Mouse (Mus musculus) lung, postnatal 4 days (tissue): ENCODE data around the gene Syngap1.
"Not testable (repeated sequence)": the region's sequence is repeated elsewhere in the genome, so short reads cannot be mapped to it uniquely, and the experiment has no call there.

Experiments used
- DNase-seq, 2 experiments: peaks; one replicate each; pipeline ENCODE4 v3.0.0; 2021

The Syngap1 gene

DNA sequence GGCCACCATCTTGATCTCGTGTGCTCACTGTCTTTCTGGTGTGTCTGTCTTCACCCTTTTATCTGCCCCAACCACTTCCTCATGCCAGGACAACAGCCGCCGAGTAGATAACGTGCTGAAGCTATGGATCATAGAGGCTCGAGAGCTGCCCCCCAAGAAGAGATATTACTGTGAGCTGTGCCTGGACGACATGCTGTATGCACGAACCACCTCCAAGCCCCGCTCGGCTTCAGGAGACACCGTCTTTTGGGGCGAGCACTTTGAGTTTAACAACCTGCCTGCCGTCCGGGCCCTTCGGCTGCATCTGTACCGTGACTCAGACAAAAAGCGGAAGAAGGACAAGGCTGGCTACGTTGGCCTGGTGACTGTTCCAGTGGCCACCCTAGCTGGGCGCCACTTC, 15.8 kb downstream of the Syngap1 start:
- no peak for DNase-seq

DNA sequence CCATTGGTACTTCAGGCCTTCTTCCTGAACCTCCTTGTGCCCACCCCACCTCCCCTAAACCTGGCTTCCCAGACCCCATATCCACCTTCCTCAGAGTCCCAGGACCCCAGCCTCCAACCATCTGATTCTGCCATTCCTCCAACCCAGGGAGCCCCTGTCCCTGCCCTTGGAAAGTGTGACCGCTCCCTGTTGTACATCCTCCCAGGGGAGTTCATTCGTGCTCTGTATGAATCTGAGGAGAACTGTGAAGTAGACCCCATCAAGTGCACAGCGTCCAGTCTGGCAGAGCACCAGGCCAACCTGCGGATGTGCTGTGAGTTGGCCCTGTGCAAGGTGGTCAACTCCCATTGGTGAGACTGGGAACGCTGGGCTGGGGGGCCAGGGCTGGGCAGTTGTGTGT, 16.8 kb downstream of the Syngap1 start:
- DNase-seq: no peak

DNA sequence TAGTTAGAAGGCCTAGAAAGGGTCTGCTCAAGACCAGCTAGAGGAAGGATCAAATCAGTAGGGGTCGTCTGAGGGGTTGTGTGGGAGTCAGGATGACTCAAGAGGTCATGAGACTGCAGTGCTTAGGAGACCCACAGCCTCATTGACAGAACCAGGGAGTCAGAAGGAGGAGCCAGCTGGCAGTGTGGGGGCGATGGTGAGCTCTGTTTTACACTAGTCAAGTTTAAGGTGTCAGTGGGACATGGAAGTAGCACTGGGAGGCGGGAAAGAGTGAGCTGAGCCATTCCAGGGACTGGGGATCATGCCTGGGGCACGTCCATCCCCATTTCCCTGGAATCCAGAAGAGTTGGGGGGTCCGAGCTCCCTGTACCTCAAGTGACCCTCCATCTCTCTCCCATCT, 17.8 kb downstream of the Syngap1 start:
- DNase-seq: no peak

DNA sequence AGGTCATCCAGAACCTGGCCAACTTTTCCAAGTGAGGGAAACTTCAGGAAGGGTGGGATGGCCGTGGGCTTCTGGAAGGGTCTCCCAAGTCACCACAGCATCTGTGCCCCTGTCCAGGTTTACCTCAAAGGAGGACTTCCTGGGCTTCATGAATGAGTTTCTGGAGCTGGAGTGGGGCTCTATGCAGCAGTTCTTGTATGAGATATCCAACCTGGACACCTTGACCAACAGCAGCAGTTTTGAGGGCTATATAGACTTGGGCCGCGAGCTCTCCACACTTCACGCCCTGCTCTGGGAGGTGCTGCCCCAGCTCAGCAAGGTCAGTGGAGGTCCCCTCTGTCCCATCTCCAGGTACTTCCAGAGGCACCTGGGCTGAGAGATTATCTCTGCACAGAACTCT, 18.8 kb downstream of the Syngap1 start:
- DNase-seq: no peak

DNA sequence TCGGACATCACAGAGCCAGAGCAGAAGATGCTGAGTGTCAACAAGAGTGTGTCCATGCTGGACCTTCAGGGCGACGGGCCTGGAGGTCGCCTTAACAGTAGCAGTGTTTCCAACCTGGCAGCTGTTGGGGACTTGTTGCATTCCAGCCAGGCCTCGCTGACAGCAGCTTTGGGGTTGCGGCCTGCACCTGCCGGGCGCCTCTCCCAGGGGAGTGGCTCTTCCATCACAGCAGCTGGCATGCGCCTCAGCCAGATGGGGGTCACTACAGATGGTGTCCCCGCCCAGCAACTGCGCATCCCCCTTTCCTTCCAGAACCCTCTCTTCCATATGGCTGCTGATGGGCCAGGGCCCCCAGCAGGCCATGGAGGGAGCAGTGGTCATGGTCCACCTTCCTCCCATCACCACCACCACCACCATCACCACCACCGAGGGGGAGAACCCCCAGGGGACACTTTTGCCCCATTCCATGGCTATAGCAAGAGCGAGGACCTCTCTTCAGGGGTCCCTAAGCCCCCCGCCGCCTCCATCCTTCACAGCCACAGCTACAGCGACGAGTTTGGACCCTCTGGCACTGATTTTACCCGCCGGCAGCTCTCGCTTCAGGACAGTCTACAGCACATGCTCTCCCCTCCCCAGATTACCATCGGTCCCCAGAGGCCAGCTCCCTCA, 20.7 kb downstream of the Syngap1 start:
- no peak for DNase-seq

DNA sequence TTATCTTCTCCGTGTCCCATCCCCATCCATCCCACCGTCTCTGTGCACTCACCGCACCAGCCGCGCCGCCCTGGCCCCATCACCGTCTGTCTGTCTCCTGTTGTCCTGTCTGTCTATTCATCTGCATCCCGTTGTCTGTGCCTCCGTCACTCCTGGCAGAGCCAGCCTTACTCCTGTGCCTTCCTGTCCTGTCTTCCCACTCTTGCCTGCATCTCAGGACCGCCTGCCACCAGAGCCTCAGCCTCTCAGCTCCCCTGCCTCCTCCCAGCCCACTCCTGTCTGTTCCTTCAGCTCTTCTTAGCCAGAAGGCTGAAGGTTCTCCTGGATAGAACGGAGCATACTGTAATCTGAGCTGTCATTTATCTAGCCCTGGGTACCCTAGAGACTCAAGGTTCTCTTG, 25.9 kb downstream of the Syngap1 start:
- no peak for DNase-seq

DNA sequence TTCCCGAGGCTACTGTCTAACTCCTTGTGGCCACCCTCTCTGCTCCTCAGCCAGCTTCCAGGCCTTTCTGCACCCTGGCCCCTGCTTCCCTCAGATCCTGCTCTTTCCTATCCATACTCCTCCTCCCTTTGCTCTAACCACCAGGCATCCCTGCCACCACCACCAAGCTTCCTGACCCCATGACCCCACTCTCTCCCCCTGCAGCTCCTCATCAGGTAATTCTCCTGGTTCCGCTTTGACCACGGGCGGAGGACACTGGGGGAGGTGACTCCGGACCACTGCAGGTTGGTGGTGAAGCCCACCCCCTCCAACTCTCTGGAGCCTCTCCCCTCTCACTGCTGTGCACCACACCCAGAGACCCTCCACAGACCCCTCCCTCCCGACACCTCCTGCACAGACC, 26.4 kb downstream of the Syngap1 start:
- DNase-seq: no peak

DNA sequence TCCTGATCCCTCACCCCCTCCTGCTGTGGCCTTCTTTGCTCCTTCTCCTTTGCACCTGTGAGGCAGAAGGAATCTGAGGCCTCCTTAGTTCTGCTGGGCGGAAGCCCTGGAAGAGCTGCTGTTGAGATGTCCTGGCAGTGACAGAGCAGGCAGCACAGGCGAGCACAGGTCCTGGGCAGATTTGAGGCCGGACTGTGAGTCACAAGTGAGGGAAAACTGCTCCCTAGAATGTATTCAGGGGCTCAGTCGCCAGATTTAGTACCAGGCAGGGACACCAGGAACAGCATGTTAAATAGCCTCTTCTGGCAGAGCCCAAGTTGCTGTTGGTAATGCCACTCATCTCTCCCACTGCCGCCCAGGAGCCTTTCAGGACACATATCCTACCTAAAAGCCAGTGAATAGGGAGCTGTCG, 27.2 kb downstream of the Syngap1 start:
- DNase-seq: no peak

DNA sequence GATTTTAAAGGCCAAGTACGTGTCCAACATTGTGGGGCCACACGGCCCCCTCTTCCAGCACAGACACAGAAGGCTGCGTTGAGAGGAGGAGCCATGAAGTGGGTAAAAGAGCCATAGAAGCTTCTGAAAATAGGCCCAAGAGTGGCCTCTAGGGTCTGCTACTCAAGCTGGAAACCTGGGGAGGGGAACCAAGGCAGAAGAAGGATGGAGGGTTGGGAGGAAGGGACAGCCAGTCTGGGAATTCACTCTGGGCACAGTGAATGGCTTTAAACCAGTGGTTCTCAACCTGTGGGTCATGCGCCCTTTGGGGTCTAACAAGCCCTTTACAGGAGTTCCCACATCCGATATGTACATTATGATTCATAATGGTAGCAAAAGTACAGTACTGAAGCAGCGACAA, 28.2 kb downstream of the Syngap1 start:
- no peak for DNase-seq

DNA sequence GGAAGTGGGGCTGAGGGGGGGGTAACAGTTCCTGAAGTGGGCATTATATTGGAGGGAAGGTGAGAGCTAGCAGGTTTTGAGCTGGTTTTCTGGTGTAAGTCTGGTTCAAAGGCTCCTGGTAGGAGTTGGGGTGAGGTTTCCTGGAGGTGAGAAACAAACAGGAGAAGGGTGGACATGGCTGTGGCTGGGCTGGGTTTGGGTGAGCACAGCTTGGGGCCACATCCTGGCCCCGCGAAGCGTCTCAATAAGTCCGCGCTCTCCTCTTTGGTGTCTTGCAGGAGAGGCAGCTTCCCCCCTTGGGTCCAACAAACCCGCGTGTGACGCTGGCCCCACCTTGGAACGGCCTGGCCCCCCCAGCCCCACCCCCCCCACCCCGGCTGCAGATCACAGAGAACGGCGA, 29.2 kb downstream of the Syngap1 start:
- no peak for DNase-seq

DNA sequence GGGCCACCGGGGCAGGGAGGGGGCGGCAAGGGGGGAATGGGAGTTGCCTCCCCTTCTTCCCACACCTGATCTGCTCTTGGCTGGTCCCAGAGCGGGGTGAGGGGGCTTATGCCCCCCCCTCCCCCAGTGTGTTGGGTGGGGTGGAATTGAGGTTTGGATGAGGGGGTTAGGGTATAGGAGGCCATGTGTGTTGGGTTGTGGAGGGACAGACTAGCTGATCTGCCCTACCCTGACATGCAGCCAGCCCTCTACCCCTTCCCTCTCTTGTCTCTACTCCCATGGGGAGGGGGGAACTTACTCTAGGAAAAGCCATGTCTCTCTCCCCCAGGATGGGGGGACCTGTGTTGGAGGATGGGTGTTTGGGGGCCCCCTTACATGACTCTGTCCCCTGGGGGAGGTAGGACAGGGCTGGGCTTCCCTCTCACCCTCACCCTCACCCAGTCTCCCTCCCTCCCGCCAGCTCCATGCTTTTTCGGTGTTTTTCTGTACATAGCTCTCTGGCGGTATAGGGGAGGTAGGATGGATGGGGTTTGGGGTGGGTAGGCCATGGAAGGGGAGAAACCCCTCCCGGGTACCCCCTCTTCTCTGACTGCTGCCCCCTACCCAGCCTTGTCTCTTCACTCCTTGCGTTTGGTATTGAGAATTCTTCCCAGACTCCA, 30.3 kb downstream of the Syngap1 start:
- no peak for DNase-seq

DNA sequence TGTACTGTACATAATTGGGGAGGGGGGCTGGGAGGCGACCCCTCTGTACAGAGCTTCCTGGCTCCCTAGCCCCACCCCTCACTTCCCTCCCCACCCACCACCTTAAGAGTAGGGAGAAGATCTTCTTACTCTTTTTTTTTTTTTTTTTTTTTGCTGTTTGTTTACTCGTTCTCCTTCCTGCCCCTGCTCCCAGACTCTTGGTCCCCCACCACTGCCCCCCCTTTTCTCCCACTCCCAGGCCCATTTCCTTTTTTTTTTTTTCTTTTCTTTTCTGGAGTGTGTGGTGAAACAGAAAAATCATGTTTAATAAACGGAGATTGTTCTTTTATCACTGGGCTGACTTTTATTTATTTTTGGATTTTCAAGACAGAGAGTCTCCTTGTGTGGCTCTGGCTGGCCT, 31.1 kb downstream of the Syngap1 start:
- DNase-seq: peak in 1 of 2 experiments; percentile 39

DNA sequence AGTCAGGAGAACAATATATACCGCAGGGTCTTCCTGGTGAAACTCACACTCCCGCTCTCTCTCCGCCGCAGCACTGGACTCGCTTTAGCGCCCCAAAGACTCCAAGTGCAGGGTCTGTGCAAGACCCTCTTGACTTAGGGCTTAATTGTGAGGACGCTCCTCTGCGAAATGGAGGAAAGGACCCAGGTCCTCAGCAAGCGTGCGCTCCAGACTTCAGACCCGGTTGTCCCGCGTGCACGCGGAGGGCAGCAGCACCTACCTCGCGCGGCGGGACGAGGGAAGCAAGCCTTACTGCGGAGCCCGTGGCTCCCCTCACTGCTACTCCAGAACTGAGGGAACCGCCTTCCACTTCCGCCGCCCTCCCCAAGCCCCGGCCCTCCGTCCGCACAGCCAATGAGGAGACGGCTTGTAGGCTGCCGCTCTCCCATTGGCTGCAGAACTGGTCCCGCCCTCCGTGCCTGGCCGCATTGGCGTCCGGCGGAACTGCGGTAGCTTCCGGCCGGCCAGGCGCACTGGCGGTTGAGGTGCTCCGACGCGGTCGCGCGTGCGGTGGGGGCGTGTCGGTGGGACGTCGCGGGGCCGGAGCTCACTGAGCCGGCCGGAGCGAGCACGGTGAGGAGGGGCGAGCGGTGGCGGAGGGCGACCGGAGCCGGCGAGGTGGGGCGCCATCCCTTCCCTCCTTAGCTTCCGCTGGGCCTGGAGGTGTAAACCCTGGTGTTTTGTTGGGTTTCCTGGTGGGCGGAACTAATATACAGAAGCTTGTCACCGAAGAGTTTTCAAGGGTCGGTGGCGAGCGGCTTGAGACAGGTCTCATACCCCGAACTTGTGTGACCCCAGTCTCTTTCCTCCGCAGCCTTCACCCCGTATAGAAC, 31.9 kb downstream of the Syngap1 start, which contains the start of gene Zbtb9:
Zbtb9 (plus strand) TSS at position 465 of the 872 bp plus-strand sequence.
- DNase-seq: peak; percentile 98

DNA sequence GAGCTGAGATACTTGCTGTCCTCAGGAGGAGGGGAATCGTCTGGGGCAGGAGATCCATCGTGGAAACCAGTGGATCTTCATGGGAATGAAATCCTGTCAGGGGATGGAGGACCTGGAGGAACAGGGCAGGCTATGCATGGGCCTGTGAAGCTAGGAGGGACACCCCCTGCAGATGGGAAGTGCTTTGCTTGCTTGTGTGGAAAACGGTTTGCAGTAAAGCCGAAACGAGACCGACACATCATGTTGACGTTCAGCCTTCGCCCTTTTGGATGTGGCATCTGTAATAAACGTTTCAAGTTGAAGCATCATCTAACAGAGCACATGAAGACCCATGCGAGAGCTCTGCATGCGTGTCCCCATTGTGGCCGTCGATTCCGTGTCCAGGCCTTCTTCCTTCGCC, 33.5 kb downstream of the Syngap1 start:
- DNase-seq: no peak

DNA sequence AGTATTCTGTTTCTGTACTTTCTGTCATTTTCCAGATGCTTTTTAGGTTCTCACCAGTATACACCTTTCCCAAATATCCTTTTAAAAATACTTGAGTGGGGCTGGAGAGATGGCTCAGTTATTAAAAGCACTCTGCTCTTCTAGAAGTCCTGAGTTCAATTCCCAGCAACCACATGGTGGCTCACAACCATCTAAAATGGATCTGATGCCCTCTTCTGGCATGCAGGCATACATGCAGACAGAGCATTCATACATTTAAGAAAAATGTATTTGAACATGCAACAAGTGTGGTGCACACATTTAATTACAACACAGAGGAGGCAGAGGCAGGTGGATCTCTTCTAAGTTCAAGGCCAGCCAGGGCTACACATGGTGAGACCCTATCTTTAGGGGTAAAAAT, 34.4 kb downstream of the Syngap1 start:
- no peak for DNase-seq

DNA sequence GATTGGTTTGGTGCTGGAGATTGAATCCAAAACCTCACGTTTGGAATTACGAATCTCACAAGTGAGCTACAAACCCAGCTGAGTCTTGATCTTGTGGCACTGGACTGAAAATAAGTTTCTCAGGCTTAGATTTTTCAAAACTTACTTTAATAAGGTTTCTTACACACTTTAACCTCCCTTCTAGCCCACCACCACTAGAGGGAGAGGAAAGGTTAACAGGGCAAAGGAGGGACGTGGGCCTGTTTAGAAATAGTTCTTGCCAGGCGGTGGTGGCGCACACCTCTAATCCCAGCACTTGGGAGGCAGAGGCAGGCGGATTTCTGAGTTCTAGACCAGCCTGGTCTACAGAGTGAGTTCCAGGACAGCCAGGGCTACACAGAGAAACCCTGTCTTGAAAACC, 36.3 kb downstream of the Syngap1 start:
- DNase-seq: not testable (repeated sequence)

DNA sequence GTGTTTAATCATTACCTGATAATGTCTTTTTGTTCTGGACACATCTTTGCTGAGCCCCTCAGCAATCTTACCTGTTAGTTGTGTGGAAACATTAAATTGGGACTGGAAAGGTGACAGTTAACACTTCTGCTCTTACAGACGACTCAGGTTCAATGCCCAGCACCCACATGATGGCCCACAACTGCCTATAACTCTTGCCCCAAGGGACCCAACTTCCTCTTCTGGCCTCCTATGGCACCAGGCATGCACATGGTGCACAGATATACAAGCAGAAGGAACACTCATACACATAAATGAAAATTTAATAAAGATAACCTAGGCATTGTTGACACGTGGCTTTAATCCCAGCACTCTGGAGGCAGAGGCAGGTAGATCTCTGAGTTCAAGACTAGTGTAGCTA, 38.4 kb downstream of the Syngap1 start:
- DNase-seq: no peak

DNA sequence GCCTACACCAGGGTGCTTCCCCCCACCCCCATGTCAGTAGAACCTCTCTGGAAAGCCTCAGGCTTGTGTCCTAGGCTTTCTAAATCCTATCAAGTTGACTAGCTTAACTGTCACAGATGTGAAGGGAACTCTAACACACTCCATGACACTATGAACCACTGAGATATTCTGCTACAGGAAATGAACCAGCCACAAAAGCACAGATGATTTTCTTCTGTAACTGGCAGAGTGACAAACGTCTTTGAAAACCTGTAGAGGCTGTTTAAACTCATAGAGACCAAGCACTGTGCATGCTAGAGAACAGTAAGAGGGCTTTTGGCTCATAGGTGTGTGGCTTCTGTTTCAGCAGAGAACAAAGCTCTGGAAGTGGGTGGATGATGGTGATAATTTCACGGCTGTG, 40.0 kb downstream of the Syngap1 start:
- DNase-seq: no peak

DNA sequence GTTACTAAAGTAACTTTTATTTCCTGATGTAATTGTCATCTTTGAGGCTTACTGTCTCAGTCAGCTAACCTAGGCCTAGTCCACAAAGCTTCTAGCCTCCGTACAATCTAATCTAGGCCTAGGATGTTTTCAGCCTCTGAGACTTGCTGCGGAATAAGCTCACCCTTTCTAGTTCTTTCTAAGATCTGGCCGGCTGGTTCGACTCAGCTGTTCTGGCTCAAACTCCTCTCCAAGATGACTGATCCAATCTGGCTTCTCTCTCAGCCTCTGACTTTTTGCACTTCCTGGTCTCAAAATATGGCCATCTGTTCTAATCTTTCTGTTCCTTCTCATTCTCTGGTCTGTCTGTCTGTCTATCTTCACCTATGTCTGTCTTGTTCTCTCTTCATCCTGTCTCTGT, 42.3 kb downstream of the Syngap1 start:
- no peak for DNase-seq

DNA sequence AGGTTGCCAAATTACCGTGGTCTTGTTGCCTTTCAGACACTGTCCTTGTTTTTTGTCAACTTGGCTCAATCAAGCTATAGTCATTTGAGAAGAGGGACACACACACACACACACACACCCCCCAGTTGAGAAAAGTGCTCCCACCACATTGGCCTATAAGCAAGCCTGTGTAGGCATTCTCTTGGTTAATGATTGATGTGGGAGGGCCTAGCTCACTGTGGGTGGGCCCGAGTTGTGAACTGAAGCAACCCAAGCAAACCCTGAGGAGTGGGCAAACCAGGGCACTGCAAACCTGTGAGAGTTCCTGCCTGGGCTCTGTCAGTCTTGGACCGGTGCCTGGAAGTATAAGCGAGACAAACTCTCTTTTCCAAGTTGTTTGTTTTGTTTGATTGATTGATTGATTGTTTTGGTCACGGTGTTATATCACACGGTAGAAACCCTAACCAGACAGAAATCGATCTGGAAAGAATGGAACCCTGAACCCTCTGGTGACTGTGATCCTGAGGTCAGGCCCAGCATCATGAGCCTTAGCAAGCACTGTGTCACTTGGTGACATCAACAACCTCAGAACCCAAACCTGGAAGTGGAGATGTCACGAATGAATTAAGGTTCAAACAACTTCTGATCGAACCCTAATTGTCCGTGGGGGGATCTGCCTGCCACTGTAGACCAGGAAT, 44.6 kb downstream of the Syngap1 start:
- no peak for DNase-seq

DNA sequence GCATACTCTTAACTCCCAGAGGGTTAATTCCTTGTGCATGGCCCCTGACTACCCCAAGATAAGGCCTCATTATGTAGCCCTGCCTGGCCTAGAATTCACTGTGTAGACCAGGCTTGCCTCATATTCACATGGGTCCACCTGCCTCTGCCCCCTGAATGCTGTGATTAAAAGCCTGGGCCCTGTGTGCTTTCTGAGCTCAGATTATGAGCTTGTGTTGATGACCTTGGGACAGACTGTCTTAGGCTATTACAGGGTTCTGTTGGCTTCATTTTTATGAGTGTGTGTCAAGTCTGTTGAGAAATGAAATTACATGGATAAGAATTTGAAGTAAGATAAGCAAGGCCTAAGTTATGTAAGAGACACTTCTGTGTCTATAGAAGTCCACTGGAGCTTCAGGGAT, 49.5 kb downstream of the Syngap1 start:
- no peak for DNase-seq

DNA sequence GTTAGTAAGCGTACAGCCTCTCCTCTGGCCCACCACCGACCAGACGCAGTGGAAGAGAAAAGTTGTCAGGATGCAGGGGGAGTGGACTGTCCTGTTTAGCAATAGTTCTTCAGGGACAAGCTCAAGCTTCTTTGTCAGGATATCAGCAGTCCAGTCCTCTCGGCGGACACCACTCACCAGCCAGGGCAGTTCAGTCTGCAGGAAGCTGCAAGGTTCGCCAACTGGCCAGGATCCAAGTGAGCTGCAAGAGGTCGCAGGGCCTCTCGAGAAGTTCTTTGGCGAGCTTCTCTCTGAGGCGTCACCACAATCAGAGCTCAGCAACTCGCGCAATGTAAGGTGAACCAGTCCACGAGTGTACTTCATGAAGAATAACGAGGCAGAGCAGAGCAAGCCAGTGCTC, 53.4 kb downstream of the Syngap1 start:
- DNase-seq: peak; percentile 85 to 92

DNA sequence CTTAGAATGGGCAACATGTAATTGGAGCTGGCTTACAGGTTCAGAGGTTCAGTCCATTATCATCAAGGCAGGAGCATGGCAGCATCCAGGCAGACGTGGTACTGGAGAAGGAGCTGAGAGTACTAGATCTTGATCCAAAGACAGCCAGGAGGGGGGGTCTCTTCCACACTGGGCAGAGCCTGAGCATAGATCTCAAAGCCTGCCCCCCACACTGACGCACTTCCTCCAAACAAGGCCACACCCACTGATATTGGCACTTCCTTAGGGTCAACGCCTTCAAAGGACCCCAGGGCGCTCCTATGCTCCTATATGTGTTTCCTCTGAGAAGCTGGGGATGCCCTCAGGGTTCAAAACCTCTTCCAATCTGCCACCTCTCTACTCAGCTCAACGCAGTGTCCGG, 54.0 kb downstream of the Syngap1 start:
- DNase-seq: peak; percentile 38 to 48
